Mouse (Mus musculus): ENCODE measurements around the gene Sh3bgrl3.

Sh3bgrl3 gene

DNA sequence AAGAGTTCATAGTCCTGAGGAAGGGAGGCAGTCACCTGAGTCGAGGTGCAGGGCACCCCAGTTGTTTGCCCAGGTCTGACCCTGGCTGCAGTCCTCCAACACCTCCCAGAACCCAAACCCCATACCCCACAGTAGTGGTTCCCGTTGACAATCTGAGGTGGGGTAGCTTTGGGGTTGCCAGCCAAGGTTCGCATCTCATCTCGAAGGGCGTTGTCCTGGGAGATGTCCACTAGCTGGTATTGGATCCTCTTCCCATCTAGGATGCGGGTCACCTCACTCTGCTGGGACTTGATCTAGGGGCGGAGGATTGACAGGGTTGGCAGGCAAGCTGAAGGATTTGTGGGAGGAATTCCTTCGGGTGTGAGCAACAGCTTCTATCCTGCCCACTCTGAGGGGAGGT is 796 bp downstream of the Sh3bgrl3 start:
- no peak for DNase-seq

- no peak for DNase-seq
Measured at GRCm38 (mm10) chr4:134127121-134127455, 1.5 kb downstream of the Sh3bgrl3 start.

DNA sequence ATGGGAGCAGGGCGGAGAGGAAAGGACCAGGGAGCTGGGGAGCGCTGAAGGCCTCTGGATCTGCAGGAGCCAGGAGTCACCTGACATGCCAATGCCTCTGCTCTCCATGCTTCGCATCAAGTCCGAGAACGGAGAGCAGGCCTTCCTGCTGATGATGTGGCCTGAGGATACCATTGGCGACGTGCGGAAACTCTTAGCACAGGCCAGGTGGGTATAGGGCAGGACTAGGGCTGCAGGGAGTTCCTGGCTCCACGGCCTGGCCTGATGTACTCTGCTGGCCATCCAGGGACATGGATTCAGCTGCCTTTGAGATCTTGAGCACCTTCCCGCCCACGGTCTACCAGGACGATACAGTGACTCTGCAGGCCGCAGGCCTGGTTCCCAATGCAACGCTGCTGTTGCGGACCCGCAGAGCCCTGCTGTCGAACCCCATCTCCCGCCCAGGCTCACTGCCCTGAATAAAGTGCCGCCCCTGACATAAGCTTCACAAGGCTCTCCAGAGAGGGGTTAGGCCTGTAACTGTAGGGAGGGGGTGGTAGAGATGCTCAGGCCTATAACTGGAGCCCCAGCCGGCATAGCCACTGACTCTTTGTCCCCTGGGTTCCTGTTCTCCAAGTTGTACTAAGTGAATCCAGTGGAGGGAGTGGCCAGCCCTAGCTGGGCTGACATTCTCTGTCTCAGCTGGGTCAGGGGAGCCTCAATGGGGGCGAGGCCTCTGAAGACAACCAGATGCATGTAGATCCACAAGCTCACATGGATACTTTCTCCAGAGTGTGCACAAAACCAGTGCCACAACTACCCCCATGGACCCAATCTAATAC is 2.1 kb downstream of the Sh3bgrl3 start:
- no peak for DNase-seq

DNA sequence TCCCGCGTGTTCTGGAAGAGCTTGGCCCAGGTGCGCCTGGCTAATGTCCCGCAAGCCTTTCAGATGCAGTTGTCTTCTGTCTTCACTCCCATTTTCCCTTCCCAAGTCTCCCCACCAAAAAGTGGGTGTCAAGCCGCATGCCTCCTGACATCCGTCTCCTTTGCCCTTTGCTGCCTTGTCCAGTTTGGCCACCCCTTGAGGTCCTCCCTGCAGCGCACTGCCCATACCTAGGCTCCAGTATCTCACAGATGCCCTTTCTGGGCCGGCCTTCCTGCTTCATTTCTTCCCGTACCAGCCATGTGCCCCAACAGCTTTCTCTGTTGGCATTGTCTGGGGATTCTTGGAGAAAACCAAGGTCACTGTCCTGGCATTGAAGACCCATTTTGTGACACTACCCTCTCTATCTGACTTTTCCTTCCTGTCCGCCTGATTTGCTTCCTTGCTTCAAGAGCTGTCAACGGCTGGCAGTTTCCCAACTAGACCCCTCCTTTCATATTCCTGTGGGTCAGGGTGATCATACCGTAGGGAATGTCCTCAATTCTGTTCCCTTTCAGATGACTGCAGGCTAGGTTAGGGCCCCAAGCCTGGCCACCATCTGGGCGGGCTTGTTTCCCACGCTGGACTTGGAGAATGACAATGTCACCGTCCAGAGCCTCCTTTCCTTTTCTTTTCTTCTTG is 3.1 kb downstream of the Sh3bgrl3 start:
- DNase-seq: peak; percentile 29

GRCm38 (mm10) chr4:134123680-134124551 is 4.7 kb downstream of the Sh3bgrl3 start:
- peak; percentile 71 for DNase-seq

GRCm38 (mm10) chr4:134123147-134123546 is 5.4 kb downstream of the Sh3bgrl3 start:
- DNase-seq: no peak

- DNase-seq: no peak
Measured at GRCm38 (mm10) chr4:134122281-134122680, 6.3 kb downstream of the Sh3bgrl3 start.

DNA sequence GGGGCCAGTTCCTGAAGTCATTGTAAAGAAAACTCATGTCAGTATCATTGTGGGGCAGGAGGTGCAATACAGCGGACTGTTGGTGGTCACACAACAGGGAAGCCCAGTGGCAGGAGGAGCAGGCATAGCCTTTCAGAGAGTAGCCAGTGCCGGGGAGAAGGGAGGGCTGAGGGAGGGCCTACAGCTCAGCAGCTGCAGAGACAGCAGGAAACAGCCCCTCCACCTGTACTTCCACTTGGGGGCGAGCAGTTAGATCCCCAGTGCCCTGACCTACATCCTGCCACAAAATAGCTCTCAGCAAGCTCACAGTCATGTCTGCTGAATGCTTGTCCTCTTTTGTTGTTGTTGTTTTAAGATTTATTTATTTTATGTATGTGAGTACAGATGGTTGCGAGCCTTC is 7.0 kb downstream of the Sh3bgrl3 start:
- no peak for DNase-seq

DNA sequence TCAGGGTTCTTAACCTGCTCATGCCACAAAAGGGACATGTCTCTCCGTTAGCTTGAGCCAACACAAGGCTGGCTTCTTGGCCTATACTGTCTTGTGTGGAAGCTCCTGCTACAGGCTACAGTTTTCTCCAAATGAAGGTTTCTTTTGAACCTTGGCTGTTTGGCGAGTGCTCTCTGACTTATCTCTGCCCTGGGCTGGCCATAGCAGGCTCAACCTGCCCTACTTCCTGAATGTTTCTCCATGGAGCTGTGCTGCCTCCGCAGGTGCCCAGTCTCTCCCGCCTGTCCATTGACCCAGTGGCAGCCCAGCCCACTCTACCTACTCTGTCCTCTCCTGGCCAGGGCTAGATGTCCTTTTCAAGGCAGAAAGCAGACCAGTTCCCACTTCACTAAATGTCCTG is 7.7 kb downstream of the Sh3bgrl3 start:
- no peak for DNase-seq

DNA sequence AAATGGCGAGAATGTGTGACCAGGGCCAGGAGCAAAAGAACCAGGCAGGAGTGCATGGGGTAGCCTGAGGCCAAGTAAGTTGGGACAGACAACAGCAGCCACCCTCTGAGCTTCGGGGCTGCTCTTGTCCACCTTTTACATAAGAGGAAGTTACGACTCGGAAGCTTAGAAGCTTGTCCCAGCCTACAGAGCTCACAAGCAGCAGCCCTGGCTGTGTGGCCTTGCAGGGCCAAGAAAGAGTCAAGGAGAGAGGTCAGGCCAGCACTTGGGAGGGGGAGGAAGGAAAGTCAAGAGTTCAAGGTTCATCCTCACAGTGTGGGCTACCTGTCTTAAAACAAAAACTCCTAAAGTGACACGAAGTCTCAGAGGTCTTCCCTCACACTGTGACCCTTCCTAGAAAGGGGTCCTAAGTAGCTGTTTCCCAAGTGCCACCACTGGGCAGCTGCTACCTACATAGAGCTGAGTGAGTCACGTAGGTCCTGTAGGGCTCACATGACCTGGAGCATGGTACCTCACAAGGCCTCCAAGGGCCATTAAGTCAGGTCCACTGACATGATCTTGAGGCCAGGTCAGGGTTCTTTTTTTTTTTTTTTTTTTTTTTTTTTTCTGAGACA is 8.3 kb downstream of the Sh3bgrl3 start:
- no peak for DNase-seq

DNA sequence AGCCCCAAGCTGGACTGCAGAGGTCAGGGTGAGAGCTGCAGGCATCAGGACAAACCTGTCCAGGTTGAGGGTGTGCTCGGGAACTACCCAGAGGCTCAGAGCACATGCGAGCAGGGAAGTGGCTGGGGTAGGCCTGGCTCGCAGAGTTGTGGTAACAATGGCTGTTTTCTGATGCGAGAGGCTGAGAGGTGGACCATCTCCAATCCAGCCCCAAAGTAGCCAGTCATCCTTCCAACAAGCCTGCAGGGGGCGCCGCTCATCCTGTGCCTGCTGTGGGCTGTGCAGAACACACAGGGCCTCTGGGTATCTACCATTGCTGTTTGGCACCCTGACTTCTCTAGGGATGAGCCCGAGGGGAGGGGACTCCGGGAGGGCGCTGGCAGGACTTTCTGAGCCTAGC is 8.9 kb downstream of the Sh3bgrl3 start:
- no peak for DNase-seq

DNA sequence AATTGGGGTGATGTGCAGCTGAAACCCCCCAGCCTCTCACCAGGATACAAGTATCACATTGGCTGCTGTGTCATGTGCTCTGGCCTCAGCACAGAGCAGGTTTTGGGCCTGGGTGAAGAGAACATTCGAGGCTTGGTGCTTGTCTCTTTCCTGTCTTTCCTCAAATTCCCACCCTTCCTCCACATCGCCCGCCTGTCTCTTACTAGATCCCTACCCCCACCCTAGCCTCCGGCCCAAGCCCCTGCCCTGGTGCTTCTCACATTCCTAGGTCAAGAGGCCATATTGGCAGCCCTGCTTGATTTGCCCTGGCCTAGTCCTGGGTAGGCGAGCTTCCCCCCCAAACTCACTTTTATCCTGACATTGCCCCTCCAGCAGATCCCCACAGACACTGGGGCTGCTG is 9.5 kb downstream of the Sh3bgrl3 start:
- no peak for DNase-seq

DNA sequence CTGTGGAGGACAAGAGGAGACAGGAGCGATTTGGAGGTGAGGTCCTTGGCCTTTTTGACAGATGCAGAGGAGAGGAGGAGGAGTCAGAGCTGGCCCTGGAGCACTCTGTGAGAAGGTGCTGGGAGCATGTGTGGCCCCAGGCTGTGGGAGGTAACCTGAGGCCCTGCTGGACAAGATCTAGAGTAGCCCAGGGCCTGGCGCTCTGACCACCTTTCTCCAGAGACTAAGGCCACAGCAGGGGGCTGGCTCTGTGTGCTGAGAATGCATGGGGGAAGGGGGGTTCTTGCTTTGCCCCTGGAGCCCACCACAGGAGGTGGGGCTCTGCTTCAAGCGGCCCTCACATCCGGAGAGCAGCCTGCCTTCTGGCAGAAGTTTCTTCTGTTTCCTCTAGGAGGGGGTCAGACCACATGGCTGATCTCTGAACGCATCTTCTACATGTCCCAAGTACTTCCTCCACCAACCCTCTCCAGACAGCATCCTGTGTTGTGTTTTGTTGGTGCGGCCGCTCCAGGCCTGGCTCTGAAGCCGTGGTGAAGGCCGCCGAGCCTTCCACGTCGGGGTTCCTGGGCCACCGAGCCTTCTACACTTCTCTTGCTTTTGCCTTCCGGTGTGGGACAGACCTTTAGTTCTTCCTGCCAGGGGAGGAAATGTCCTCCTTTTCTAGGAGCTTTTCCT is 10.3 kb downstream of the Sh3bgrl3 start:
- no peak for DNase-seq

DNA sequence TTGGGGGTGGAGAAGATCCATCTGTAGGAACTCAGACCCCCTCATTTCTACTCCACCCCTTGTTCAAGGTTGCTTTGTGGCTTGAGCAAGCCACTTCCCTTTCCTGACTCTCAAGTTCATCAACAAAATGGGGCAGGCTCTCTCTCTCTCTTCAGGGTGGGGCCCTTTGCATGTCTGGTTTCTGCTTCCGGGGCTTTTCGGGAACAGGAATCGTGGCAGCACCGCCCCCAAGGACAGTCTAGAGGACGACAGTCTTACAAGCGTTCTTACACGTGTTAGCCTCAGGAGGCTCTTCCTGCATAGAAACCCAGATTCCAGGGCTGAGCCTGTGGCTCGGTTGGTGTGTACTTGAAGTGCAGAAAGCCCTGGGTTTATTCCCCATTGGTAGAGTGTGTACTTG is 11.6 kb downstream of the Sh3bgrl3 start:
- no peak for DNase-seq

DNA sequence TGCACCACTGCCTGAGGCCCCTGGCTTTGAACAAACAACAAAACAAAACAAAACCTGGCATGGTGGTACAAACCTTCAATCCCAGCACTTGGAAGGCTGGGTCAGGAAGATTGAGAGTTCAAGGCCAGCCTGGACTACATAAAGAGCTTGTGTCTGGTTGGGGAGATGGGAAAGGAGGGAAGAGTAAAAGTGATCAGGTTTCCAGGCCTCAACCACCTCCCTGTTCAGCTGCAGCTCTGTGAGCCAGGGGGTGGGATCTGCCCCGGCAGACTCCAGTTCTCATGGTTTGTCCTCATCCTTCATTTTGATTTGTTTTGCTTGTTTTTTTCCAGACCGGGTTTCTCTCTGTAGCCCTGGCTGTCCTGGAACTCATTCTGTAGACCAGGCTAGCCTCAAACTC is 12.1 kb downstream of the Sh3bgrl3 start:
- no peak for DNase-seq

GRCm38 (mm10) chr4:134115215-134116144 is 13.1 kb downstream of the Sh3bgrl3 start:
- no peak for DNase-seq

GRCm38 (mm10) chr4:134114038-134114437 is 14.6 kb downstream of the Sh3bgrl3 start:
- DNase-seq: no peak

- DNase-seq: no peak
Measured at GRCm38 (mm10) chr4:134113356-134113994, 15.1 kb downstream of the Sh3bgrl3 start.

- no peak for DNase-seq
Measured at GRCm38 (mm10) chr4:134112403-134112802, 16.2 kb downstream of the Sh3bgrl3 start.

DNA sequence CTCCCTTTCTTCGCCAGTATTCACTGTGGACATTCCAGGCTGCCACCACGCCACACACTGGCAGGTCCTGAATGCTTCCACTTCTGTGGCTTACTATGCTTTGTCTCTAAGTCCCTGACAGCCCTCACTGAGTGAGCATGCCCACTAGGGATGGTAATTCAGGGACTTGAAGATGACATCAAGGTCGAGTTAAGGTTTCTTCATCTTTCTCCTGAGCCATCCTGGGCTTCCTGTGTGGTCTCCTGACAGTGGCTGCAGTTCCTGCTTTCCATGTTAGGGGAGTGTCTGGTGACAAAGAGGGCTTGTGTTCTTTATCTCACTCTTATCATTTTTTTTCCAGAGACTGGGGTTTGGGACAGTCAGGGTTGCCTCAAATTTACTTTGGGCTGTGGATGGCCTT is 17.9 kb downstream of the Sh3bgrl3 start:
- no peak for DNase-seq

DNA sequence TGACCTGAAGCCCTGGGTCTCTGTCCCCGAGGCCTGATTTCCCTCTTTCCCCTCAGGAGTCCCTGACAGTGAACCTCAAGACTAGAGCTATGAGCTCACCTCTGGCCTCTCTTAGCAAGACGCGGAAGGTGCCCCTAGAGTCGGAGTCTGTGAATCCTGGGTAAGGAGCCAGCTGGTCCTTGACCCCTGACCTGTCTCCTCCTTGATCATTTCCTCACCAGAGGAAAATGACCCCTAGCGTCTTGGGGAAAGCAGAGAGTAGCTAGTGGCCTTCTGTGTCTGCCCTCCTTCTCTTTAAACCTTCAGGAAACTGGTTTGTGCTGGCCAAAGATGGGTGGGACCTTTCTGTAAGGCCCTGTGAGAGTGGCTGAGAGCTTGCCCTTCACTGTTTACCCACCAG is 20.4 kb downstream of the Sh3bgrl3 start:
- no peak for DNase-seq

All from cerebellum, adult 11-12 months (tissue).